Mouse (Mus musculus): ENCODE data around the gene Cntn2.

GRCm38 (mm10) chr1:132541824-132542599 is 1.0 kb downstream of the Cntn2 start:
- TF ChIP-seq GATA1 (IDR thresholded peaks at IDR 0.05; ENCODE audit: borderline replicate concordance, low read length) (no peak), FLI1 (IDR thresholded peaks at IDR 0.05; ENCODE audit: low read length) (no peak)
